Mouse (Mus musculus) left cerebral cortex, adult 8-10 months (tissue): ENCODE data around the gene Polr3k. TPM values are rescaled to one million over a fixed set of nuclear protein-coding genes. Genes with fewer than 3 reads are reported as not detected.

Experiments used
- DNase-seq, 2 experiments: peaks; one replicate each; pipeline ENCODE4 v3.0.0; 2022; ENCODE audit warnings: low spot score in 2 of 2
- total RNA-seq, 4 experiments: library from RNA; stranded (reverse); gene quantifications; 2 replicates each; pipeline ENCODE4 v1.2.4; 2022

The Polr3k gene
- total RNA-seq = 10 to 100 TPM; 26.0 to 31.5 (median 29.8) TPM

GRCm38 (mm10) chr2:181863791-181864535 is at the start of gene Polr3k:
Gene Polr3k (plus strand): TSS chr2:181864337.
- peak; percentile 88 to 98 for DNase-seq

GRCm38 (mm10) chr2:181829032-181829650 is 35.0 kb upstream of the Polr3k start:
- DNase-seq = no peak

GRCm38 (mm10) chr2:181832745-181833144 is 31.4 kb upstream of the Polr3k start:
- no peak for DNase-seq

- DNase-seq = peak; percentile 91
Observed at GRCm38 (mm10) chr2:181837372-181838292, 26.5 kb upstream of the Polr3k start, which contains the start of gene Pcmtd2. Gene Pcmtd2 (plus strand): TSS chr2:181837854.

DNA sequence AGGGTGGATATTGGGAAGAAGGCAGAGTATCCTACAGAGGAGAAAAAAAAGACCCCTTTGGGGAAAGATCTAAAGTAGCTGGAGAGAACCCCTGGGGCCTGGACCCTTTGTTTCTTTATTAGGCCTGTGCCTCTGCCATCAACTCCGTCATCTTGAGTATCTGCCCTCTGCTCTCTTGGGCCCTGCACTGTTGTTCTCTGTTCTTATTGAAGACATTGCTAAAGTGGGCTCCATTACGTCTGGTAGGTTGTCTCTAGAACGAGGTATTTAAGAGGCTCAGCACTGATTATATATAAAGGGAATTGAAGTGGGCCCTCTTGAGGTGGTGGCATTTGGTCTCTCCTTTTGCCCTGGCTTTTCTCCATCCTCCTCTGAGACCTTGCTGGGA is 25.9 kb upstream of the Polr3k start:
- DNase-seq = no peak

- DNase-seq = no peak
Observed at GRCm38 (mm10) chr2:181845709-181846394, 18.3 kb upstream of the Polr3k start.

DNA sequence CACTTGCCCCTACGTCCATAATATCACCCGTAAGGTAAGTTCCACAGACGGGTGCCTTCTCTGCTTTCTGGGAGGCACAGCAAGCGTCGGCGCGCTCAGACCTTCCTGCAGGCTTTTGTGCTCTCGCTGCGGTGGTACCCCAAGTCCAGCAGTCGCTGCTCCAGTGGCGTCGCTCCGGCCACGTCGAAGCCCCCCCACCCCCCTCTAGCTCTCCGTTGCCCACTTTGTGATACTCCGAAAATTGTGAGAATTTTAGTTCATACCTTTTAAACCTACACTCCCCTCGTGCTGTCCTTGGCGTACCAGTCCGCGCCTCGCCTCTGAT is 361 bp downstream of the Polr3k start:
- no peak for DNase-seq

GRCm38 (mm10) chr2:181866931-181867330 is 2.8 kb downstream of the Polr3k start:
- peak; percentile 34 to 36 for DNase-seq

- DNase-seq = no peak
Observed at GRCm38 (mm10) chr2:181871039-181871438, 6.9 kb downstream of the Polr3k start.

DNA sequence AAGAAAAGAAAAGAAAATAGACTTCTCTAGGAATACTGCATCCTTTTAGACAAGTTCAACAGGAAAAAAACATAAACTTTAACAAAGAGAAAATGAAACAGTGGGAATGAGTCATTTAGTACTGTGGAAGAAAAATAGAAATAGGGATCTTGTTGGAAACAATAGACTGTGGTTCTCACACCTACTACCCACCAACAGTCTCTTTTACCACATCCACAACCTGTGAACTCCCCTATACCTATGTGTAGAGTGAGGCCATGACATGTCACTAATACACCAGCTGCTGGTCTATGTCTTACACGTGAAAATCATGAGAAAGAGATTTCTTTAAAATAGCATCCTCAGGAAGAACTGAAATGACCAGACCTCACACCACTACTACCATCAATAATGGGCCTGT is 14.8 kb downstream of the Polr3k start:
- DNase-seq = no peak

DNA sequence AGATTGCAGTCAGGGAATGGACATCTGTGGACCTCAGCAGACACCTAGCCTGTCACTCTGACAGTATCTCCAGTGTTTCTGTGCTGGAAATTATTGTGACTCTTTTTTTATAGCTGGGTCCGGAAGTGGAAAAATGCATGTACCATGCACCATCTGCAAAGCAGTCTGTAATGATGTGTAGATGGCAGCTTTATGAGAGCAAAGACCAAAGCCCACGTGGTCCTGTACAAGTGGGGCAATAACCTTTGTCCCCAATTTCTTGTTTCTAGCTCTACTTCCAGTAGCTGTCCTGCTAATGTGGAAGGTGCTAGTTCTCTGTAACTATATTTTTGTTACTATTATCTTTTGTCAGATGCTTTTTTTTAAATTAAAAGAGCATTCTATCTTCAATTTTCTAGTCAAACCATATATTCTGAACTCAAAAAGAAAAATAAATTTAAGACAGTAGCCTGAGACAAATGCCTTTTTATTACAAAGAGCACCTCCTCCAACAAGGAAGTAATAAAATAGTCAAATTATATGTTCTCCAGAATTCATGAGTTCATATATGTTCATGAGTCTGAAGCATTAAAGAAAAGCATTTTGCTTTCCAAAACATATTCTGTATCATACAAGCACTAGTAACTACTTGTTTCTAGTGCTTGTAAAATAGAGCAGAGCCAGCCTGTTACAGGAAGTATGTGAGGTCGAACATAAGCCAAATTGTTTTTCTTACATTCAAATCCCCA is 19.0 kb downstream of the Polr3k start:
- no peak for DNase-seq

GRCm38 (mm10) chr2:181917861-181918260 is 53.7 kb downstream of the Polr3k start:
- DNase-seq = no peak

DNA sequence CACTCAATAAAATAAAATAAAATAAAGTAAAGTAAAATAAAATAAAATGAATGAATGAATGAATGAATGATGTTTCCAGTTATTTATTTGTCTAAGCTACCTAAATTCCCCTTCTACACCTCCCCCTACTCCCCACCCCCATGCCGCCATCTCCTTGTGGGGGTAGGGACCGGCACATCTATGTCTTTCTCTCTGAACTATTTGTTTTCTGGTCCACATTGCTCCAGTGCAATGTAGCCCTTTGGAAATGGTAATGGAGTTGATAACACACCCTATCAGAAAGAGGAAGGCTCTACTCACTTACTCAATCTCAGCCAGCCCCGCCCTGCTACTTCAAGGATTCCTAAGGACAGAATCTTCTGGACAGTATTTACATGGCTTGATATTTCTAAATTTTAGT is 54.4 kb downstream of the Polr3k start:
- no peak for DNase-seq

Other genes starting within 250 kb of the Polr3k start
- 1 to 10 TPM in 1 of 4 experiments, under 1 TPM in 2, not detected in 1; 0.53 to 1.2 (median 0.62) TPM for gene Gm29797, start 207.3 kb upstream of the Polr3k start, total RNA-seq
- 10 to 100 TPM in 1 of 4 experiments, 1 to 10 TPM in 3; 5.8 to 11.8 (median 7.8) TPM for gene Sox18, start 192.7 kb upstream of the Polr3k start, total RNA-seq
- gene Tcea2, start 184.0 kb upstream of the Polr3k start, total RNA-seq = 10 to 100 TPM; 64.2 to 70.0 (median 65.5) TPM
- 10 to 100 TPM; 21.9 to 35.9 (median 26.8) TPM for gene Rgs19, start 170.4 kb upstream of the Polr3k start, total RNA-seq
- gene Lkaaear1, start 165.9 kb upstream of the Polr3k start, total RNA-seq = not detected
- gene Oprl1, start 149.3 kb upstream of the Polr3k start, total RNA-seq = 10 to 100 TPM; 47.1 to 59.7 (median 55.7) TPM
- 10 to 100 TPM; 14.7 to 25.9 (median 18.6) TPM for gene Myt1, start 101.0 kb upstream of the Polr3k start, total RNA-seq
- gene Pcmtd2, start 26.5 kb upstream of the Polr3k start, total RNA-seq = 10 to 100 TPM; 76.1 to 84.1 (median 81.7) TPM
- not detected for gene Gm14496, start 126.8 kb downstream of the Polr3k start, total RNA-seq